Mouse (Mus musculus) T-helper 1 cell (primary cell): ENCODE measurements around the gene Ano6.

Source experiments
- in situ Hi-C: fragments of 300-600 bp; cut with MboI, MseI; formaldehyde crosslinking; loops from one replicate; pipeline ENCODE4 v1.15.1; 2025; ENCODE audit warnings: high pct_unique_total_duplicates

The Ano6 gene

DNA sequence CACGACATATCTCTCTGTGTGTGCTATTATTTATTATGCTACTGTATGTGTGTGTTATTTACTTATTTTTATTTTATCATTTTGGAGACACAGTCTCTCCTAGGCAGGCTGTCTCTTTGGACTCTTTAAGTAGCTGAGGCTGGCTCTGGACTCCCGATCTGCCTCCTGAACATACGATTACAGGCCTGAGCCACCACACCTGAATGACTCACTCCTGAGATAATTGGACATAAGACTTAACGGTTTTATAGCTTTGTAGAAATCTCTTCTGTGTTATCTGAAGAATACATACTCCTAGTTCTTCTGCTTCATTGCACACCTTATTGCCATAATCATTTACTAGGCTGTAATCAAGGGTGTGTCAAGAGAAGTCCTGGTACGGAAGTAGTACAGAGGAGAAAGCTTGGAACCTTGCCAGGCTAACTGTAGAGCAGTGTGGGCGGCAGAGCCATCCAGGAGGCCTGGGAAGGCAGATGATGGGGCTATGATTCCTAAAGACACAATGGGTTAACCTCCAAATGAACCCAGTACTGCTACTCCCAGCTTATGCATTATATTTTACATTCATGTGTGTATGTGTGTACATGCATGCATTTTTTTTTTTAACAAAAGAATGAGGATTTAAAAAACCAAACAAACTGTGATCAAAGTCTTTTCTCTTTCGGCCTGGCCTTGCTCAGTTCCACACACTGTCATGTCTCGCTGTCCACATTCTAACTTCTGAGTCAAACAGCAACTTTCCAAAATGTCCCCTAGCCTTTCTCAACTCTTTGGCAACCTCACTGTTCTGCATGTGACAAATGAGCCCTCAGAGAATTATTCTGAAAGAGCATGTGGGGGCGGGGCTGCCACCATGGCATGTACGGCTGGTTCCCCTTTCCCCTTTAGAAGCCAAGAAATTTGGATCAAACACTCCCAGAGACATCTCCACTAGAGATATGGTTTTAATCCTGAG is 4.2 kb downstream of the Ano6 start:
- in situ Hi-C loops: no loop called here

DNA sequence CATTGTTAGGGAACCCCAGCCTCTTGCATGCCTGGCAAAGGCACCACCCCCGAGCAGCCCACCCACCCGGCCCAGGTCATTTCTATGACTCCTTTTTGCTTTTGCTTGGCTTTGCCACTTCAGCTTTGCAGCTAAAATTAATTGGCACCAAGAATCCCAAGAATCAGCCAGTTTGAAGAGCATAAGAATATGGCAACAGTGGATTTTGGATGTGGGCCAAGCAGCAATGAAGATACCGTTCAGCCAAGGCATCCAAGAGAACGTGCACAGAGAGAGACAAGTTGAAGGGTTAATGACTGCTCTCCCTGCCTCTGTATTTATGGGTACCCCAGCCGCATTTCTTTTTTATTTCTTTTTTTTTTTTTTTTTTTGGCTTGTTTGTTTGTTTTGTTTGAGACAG is 5.4 kb downstream of the Ano6 start:
- in situ Hi-C loops: no loop called here

DNA sequence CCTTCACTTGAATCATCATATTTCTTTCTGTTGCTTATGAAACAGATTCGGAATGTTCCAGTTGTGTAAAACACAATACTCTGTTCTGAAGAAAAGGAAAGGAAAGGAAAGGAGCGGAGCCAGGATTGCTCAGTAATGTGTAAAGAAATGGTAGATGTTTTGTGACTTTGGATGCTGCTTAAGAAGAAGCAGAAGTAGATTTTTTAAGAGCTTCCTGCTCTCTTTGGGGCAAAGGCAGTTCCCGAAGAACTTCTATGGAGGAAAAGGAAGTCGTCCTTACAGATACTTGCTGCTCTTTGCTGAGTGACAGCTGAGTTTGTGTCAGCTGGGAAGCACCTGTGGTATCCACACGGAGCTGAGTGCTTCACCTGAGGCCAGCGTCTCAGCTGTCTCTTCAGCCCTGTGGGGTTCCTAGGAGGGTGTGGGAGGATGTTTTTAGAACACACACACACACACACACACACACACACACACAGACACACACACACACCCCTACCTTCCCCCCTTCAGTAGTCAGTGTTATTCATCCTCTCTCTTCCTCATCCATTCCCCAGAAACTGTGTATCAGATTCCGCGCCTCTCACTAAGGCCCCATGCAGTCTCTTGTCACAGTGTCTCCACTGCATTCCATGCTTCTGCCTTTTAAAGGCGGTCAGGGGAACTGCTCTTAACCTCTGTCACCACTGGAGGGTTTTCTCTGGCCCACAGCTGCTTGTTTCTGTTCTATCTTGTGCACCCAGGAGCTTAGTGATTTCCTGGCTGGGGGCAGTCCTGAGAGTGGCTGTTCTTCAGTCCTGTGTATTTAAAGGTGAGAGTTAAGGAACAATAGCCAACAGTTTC is 6.7 kb downstream of the Ano6 start:
- in situ Hi-C loops: no loop called here

DNA sequence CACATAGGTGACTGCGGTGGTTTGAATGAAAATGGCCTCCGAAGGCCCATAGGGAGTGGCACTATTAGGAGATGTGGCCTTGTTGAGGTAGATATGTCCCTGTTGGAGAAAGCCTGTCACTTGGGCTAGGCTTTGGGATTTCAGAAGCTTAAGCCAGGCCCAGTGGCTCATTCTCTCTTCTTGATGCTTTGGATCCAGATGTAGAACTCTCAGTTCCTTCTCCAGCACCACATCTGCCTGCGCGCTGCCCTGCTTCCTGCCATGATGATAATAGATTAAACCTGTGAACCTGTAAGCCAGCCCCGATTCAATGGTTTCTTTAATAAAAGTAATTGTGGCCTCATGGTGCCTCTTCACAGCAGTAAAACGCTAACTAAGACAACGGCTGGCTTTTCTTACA is 7.6 kb downstream of the Ano6 start:
- in situ Hi-C loops: no loop called here

DNA sequence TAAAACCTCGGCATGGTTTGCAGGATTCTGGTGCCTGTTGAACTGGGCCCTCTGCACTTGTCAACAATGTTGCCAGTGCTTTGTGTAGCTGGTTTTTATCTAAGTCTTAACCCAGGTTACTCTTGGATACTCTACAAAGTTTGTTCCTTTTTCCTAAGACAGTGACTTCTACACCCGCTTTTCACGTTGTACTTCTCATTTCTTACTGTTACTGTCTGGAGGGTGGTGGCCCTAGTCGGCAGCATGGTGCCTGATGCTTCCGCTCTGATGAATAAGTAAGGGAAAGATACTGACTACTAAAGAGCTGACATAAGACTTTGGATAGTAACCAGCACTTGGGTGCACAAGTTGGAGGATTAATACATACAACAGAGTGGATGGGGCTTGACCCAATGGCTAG is 9.0 kb downstream of the Ano6 start:
- in situ Hi-C loops: loop anchor here (10.0 kb wide), 1 partner anchor 1235 kb away; no protein-coding TSS in a partner anchor

DNA sequence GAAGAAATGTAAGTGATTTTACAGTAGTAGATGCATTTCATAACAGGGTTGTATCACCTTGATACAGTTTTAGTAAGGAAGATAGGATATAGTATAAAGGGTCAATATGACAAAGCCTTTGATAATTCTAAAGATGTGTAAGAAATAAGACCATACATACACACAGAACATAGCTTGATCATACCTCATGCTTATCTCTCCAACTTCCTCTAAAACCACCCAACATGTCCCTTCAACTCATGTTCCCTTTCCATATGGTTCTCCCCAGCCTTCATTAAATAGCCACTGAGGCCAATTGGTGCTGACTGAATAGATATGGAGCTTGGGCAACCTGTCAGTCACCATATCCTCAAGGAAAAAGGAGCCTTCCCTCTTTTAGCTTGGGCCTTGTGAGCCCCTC is 9.4 kb downstream of the Ano6 start:
- in situ Hi-C loops: loop anchor here (10.0 kb wide), 1 partner anchor 1235 kb away; no protein-coding TSS in a partner anchor

DNA sequence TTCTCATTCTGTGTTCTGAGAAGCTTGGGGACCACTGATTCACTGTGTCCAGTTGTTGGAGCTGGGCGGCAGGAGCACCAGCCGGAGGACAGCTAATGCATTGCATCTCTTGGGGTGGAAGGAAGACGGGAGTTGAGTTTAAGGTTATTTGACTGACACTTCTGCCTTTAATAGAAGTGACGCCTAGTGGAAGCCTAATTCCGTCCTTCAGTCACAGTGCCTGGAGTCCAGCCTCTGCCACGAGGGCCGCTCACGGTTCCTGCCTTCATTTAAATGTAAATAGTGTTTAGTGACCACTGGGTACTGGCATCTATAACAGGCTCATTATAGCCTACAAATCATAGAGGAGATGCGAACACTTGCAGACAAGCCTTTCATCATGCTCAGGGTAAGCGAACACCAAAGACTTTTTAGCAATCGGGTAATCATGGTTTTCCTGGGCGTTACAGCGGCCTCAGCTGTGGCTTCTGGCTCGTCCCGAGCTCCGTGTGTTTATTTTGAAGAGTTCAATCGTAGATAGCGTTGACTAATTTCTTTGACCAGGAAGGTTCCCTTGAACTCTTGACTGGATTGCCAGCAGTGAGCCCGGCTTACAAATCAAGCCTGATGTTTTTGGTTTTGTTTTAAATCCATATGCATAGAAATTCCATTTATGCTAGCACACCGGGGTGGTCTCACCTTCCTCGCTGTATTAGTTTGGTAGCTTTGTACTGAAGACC is 10.8 kb downstream of the Ano6 start:
- in situ Hi-C loops: loop anchor here (10.0 kb wide), 1 partner anchor 1237 kb away; no protein-coding TSS in a partner anchor

DNA sequence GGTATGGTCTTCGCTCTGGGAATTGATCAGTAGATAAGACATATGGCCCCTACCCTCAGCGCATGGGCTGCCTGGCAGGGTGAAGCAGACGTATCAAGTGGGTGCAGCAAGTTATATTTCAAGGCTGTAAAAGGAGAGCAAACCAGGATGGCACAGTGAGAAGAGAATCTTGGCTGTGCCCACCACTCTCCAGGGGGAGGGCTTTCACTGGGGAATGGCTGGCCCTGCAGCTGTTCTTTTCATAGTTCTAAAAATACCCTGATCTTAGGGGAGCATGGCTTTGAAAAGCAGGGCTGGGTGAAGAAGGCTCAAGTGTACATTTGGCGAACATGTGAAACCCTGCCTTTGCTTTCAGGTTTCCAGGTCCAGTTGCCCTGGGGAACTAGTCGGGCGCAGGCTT is 11.5 kb downstream of the Ano6 start:
- in situ Hi-C loops: loop anchor here (10.0 kb wide), 1 partner anchor 1237 kb away; no protein-coding TSS in a partner anchor

DNA sequence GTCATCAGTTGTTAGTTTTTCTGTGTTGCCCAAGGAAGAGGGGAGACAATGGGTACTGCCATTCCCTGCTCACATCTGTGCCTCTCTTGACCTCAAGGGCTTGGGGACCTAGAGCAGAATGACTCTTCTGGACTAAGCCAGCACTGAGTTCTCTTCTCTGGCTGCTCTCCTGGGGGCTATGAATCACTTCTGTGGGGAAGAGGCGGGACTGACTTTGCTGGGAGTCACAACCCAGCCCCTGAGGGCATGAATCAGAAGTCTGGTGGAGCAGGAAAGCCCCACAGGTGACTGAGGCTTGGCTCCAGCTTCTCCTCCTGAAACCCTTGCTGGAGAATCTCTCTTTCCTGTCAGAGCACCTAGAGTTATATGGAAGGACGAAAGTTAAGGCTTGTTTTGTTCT is 12.1 kb downstream of the Ano6 start:
- in situ Hi-C loops: loop anchor here (10.0 kb wide), 1 partner anchor 1238 kb away; no protein-coding TSS in a partner anchor

DNA sequence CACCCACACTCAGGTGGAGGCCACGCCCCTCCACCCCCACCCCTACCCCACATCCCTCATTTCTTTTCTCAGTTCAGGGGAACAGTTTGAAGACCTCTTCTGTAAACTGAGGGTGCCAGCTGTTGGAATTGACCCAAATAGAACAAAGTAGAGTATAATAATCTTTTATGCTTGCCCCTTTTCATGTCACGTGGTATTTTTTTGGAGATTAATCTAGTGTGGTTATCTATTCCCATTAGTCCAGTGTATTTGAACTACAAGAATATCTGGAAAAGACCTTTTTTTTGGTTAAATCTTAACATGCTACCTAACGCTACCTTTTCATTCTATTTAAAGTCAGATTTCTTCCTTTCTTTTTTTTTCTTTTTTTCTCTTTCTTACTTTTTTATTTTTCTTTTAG is 12.8 kb downstream of the Ano6 start:
- in situ Hi-C loops: loop anchor here (10.0 kb wide), 1 partner anchor 1239 kb away; no protein-coding TSS in a partner anchor

DNA sequence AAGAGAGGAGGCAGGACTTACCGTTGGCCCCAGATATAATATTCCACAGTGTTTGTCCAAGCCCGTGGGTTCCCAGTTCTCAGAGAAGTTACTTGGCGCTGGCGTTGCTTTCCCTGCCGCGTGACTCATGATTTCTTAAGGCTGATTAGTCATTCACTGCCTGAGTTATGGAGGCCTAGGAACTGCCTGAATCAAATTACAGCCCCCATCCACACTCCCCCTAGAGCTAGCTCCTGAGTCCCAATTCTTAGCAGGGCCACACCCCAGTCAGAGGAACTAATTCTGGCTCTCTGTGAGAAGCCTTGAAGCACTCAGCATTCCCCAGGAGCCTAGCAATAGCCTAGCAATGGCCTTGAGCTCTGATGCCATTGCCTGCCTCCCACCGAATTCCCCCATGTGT is 13.6 kb downstream of the Ano6 start:
- in situ Hi-C loops: loop anchor here (10.0 kb wide), 1 partner anchor 1239 kb away; no protein-coding TSS in a partner anchor

DNA sequence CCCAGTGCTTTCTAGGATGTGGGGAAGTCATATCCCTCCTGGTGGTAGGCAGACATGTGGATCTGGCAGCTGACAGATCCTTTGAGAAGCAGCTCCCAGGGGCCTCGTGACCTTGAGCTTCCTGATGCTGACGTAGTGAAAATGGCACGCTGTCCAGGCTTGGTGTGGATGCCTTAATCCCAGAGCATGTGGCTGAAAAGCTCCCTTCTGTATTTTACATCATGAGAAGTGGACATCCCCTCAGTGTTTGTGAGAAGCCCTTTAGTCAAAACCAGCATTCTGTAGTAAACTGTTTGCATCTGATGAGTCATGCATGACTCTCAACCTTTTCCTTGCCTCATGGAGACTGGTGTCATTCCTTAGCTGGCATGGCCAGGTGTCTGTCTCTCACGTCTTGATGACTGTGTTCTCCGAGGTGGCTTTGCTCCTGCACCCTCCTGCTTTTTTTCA is 14.4 kb downstream of the Ano6 start:
- in situ Hi-C loops: loop anchor here (10.0 kb wide), 1 partner anchor 1240 kb away; no protein-coding TSS in a partner anchor

DNA sequence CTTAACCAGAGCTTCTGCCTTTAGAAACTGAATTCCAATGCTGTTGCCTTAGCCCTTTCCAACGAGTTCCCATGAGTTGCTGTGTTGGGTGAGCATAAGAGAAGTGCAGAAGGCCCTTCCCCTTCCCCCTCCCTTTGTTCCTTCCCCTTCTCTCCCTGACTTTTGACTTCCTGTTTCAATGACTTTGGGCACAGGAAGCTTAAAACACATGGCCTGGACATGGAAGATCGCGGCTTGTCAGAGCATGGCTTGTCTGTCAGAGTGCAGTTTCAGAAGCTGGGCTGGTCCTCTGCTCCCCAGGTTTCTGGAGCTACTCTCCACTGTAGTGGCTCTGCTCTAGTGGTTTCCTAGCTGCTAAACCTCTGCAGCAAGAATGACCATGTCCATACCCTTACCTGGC is 17.3 kb downstream of the Ano6 start:
- in situ Hi-C loops: loop anchor here (10.0 kb wide), 1 partner anchor 1243 kb away; no protein-coding TSS in a partner anchor

DNA sequence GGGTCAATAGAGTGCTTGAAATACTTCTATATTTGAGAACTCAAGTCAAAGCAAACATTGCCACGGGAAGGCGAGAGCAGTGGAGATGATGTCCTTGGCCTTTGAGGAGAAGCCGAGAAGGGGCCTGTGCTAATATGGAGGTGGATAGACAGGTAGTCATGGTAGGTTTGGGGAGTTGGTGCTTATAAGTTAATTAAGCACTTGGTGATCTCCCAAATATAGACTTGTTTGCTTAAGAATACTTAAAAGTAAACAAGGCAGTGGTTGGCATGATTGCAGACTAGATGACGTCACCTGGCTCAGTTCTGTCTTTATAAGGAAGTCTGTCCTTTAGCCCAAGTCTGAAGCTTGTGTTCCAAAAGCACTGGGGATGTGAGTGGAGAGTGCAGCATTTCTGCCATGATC is 19.7 kb downstream of the Ano6 start:
- in situ Hi-C loops: no loop called here

DNA sequence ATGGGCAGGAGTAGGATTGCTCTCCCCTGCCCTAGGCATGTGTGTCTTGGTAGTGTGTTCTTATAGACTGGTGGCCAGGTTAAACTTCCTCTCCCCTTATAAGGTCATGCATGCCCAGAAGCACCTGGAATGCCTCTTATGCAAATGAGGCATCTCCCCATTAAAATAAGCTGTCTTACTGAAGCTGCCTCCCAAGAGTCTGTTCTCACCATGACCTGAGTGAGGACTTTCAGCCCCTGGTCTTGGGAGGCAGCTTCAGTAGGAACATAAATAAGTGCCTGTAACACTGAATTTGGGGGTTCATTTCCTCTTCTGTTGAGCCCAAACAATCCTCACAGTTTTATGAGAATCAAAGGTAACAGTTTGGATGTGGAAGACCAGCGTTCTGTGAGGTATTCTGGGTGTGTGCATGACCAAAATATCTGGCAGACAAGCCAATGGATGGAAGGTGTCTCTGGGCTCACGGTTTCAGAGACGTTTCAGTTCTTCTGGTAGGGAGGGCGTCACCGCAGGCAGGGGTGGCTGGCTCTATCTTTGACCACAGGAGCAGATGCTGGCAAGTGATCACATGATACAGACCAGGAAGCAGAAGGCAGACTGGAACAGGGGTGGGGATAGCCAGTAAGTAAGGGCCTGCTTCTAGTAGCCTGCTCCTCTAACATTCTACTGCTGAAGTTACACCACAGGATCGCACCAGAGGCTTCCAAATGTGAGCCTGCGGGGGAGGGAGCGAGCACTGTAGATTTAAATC is 22.4 kb downstream of the Ano6 start:
- in situ Hi-C loops: no loop called here

DNA sequence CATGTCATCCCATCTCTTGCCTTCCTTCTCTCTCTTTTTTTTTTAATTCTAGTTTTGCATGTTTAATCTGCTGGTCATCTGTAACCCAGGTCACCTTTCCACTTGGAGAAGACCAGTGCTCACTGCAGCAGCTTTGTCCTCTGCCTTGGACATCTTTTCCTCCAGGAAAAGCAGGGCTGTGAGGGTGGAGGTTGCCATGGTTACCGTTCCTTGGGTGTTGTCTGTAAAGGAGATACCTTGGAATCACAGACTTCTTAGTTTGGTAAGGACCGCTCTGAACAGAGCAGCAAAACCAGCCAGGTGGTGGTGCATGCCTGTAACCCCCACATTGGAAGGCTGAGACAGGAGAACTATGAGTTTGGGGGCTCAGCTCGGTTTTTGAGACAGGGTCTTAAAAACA is 26.9 kb downstream of the Ano6 start:
- in situ Hi-C loops: no loop called here

DNA sequence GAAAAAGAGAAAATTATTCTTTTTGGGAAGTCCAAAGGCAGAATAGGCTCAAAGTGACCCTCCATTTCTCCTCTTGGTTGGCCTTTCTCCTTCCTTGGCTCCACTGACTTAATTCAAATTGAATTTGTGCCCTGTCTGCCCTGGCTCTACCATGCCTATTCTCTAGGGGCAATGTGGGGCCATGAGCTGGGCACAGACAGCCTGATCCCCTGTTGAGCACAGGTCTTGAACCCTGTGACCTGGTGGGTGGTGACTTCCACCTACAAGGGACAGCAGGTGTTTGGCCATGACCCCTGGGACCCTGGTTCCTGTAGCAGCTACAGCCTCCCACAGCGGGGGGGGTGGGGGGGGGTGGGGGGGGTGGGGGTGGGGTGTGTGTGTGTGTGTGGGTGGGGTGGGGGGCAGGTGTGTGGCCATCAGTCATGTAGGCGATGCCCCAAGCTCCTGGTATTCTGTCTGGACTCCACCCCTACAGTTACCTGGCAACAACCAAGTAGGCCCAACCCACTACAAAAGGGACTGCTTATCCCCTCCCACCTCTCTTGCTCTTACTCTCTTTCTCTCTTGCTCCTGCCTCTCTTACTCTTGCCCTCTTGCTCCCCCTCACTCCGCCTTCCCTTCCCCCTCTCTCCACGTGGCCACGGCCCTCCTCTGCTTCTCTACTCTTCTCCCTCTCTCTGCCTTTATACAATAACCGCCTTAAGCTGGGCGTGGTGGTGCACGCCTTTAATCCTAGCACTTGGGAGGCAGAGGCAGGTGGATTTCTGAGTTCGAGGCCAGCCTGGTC is 28.8 kb downstream of the Ano6 start:
- in situ Hi-C loops: no loop called here

DNA sequence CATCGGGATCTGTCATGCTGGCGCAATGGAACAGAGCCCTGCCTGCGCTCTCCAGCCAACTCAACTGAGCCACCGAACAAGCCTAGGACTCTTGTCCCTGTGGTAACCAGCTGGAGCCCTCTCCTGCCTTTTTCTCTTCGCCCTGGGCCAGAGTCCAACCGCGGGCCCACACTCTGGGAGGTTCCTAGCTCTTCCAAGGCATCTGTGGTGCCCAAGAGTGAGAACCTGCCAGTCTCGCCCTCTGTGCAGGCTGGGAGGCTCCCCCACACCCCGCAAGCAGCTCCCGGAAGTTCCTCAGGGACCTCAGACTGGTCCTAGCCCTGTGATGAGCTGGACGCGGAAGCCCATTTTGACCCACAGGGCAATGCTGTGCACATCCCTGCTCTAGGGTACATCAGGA is 29.5 kb downstream of the Ano6 start:
- in situ Hi-C loops: no loop called here

DNA sequence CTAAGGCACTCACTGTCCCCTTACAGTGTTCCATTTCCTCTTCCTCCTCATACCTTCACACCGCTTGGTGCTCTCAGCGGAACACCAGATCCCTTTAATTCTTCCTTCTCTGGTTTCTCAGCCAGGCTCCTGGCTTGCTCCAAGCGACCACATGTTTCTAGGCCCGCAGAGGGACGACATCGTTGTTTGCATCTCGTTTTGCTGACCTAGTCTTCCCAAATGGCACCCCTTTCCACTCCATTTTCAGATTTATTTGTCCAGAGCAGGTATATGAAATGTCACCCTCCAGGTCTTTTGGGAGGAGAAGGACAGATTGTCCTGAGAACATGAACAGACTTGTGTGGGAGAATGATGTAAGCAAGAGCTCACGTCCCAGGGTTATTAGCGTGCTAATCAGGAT is 30.0 kb downstream of the Ano6 start:
- in situ Hi-C loops: no loop called here

DNA sequence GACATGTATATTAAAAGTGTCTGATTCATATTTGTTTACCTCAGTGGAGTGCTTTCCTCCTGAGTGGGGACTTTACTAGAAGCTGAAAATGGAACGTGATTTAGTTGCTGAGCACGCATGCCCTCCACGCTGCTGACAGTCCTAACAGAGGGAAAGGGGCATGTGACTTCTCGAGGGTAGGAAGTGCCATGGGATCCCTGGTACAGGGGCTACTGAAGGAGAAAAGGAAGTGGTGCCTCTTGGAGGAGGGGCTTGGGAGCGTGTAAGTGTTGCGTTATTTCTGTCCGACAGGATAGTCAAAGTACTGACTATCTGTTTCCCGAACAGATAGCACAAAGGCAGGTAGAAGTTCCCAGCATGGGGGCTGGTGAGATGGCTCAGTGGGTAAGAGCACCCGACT is 31.5 kb downstream of the Ano6 start:
- in situ Hi-C loops: no loop called here
